In the genomic region with DNA sequence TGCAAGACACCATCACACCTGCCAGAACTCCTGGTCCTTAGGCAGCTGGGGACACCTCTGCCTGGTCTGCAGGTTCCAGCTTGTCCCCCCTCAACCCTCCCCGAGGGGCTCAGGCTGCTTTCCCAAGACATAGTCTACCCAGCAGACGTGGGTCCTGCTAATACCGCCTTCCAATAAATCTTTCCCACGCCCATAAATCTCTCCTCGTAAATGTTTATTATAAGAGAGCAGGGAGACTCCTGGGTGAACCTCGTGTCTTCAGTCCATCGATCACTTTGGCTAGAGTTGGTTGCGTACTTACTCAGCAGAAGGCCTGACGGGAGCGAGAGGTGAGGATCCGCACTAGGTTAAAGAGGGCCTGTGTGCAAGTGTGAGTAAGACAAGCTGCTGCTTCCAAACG, we compare ENCODE assay signal across 27 mouse cellular contexts. TPM values are rescaled to one million over a fixed set of nuclear protein-coding genes. Genes with fewer than 3 reads are reported as not detected.
"Had no signal": no experiment of that assay in that cellular context is flagged by ENCODE, and none has a peak within 500 bp of the region (broad histone marks: within the 10 kb centered on the region; RNA-seq: fewer than 3 reads in every experiment).

No protein-coding gene starts in this region.

- H3K9ac ChIP-seq: heart, embryonic 13.5 days; heart, embryonic 15.5 days; hindbrain, embryonic 13.5 days; hindbrain, embryonic 15.5 days; intestine, embryonic 15.5 days; liver, embryonic 13.5 days; liver, embryonic 15.5 days had no signal

- H3K36me3 ChIP-seq: heart, embryonic 13.5 days; heart, embryonic 15.5 days; hindbrain, embryonic 13.5 days; hindbrain, embryonic 15.5 days; intestine, embryonic 15.5 days; liver, embryonic 13.5 days; liver, embryonic 15.5 days had no signal

- H3K9me3 ChIP-seq: heart, embryonic 13.5 days; heart, embryonic 15.5 days; hindbrain, embryonic 13.5 days; hindbrain, embryonic 15.5 days; intestine, embryonic 15.5 days; liver, embryonic 13.5 days; liver, embryonic 15.5 days had no signal

- ATAC-seq: hindbrain, postnatal 0 days; inflammation-experienced regulatory T-cells, adult 6 months; intestine, embryonic 15.5 days; intestine, postnatal 0 days had no signal

- H3K27ac ChIP-seq: heart, adult 2 months; heart, embryonic 13.5 days; heart, embryonic 15.5 days; hindbrain, embryonic 13.5 days; hindbrain, embryonic 15.5 days; hindbrain, postnatal 0 days; intestine, embryonic 15.5 days; layer of hippocampus, adult 2 months; left cerebral cortex, adult 2 months; liver, embryonic 13.5 days; liver, embryonic 15.5 days had no signal

- DNase-seq: gastrocnemius, postnatal 14 days; gastrocnemius, postnatal 36 days; heart, adult 11 months; heart, adult 2 months; heart, postnatal 14 days; heart, postnatal 36 days; kidney, adult 18-20 months; kidney, adult 8-10 months; kidney, postnatal 10 days; kidney, postnatal 25 days; kidney, postnatal 4 days; liver; liver, embryonic 13.5 days had no signal

- H3K4me1 ChIP-seq: heart, embryonic 13.5 days; heart, embryonic 15.5 days; hindbrain, embryonic 15.5 days; intestine, embryonic 15.5 days; liver, embryonic 13.5 days; liver, embryonic 15.5 days had no signal

- H3K4me2 ChIP-seq: heart, embryonic 11.5 days; heart, embryonic 13.5 days; heart, embryonic 15.5 days; hindbrain, embryonic 13.5 days; hindbrain, embryonic 15.5 days; intestine, embryonic 15.5 days; liver, embryonic 11.5 days; liver, embryonic 13.5 days; liver, embryonic 15.5 days had no signal

- H3K4me3 ChIP-seq: heart, adult 2 months; heart, embryonic 13.5 days; heart, embryonic 15.5 days; hindbrain, embryonic 13.5 days; hindbrain, embryonic 15.5 days; intestine, embryonic 15.5 days; layer of hippocampus, adult 2 months; left cerebral cortex, adult 2 months; liver, embryonic 13.5 days; liver, embryonic 15.5 days had no signal

- H3K27me3 ChIP-seq: hindbrain, embryonic 15.5 days; intestine, embryonic 15.5 days; liver, embryonic 13.5 days; liver, embryonic 15.5 days had no signal

RNA-seq across cellular contexts. Expression of a gene that starts 31.7 kb away (rescaled TPM):
- total RNA-seq: hematopoietic stem cell, adult 5-6 weeks; layer of hippocampus, adult 2 months had no signal
- polyA plus RNA-seq: inflammation-experienced regulatory T-cells, adult 6 months had no signal
